ENCODE assay signal across 8 mouse cellular contexts in the genomic region with DNA sequence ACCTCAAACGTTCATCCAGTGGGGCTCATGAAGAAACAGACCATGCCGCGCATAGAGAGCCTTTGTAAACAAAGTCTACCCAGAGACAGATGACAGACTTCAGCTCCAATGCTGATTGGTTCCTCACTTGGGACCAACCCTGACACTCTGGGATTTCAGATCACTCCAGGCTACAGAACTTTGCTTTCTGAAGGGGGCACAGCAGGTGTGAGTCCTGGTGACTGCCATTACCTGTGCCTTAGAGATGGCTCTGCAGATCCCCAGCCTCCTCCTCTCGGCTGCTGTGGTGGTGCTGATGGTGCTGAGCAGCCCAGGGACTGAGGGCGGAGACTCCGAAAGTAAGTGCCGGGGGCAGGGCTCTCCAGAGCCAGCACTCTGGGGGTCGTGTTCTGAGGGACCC. TPM values are rescaled to one million over a fixed set of nuclear protein-coding genes. Genes with fewer than 3 reads are reported as not detected.
A peak's percentile ranks its signal among the peaks of the same experiment; 100 is the strongest.
DNase-seq lines count a peak whose midpoint lies in the region; ATAC-seq and TF ChIP-seq lines count a peak whose summit lies in the region.

No protein-coding gene starts in this region.

- peak overlapping the region; percentile 40 for H3K4me3 ChIP-seq in cerebellum, adult 2 months (replicated peaks; ENCODE audit: insufficient read depth, low read depth, low read length)
- peak overlapping the region; percentile 53 for H3K4me3 ChIP-seq in hindbrain, embryonic 12.5 days
- H3K4me3 ChIP-seq in lung, embryonic 16.5 days (ENCODE audit: low read length): peak overlapping the region; percentile 53

- peaks cover 4% of the 10 kb centered on the region; the same call in 1 of the 2 replicates for H3K4me1 ChIP-seq in cerebellum, adult 2 months (ENCODE audit: control insufficient read depth, insufficient read depth, low read length)
- H3K4me1 ChIP-seq in hindbrain, embryonic 12.5 days: peaks cover 23% of the 10 kb centered on the region
- peaks cover 16% of the 10 kb centered on the region for H3K4me1 ChIP-seq in lung, embryonic 16.5 days (replicated peaks; ENCODE audit: control insufficient read depth, insufficient read depth, low read length)

- peak; percentile 85 for ATAC-seq in hindbrain, embryonic 12.5 days (ENCODE audit: low FRiP score)
- ATAC-seq in lung, embryonic 16.5 days (ENCODE audit: low read depth): peak; percentile 77

- DNase-seq in Muller cell, postnatal 12 days (ENCODE audit: inconsistent ontology term): peak; percentile 81
- peak; percentile 42 to 48 for DNase-seq in cerebellum, adult 2 months
- DNase-seq in forelimb bud, embryonic 11.5 days (ENCODE audit: low read depth, low spot score): peak; percentile 88
- peak; percentile 57 for DNase-seq in layer of hippocampus, adult 9-11 months
- peak; percentile 30 for DNase-seq in ovary, postnatal 36 days (ENCODE audit: low spot score)
- peak; percentile 80 for DNase-seq in thymus, postnatal 14 days

- H3K4me2 ChIP-seq in hindbrain, embryonic 12.5 days (replicated peaks): peak overlapping the region; percentile 98
- H3K4me2 ChIP-seq in lung, embryonic 16.5 days (ENCODE audit: low read depth, low read length): peak overlapping the region; percentile 94

- WGBS in cerebellum, adult 2 months: 2% methylated on average over 8 of the region's 8 CpGs
- 3% methylated on average over 8 of the region's 8 CpGs for WGBS in hindbrain, embryonic 12.5 days
- WGBS in lung, embryonic 16.5 days: under 1% methylated on average over 8 of the region's 8 CpGs

- H3K27me3 ChIP-seq in cerebellum, adult 2 months (ENCODE audit: control insufficient read depth, insufficient read depth, low read length): peaks cover 4% of the 10 kb centered on the region; the same call in 1 of the 2 replicates
- peaks cover 32% of the 10 kb centered on the region for H3K27me3 ChIP-seq in hindbrain, embryonic 12.5 days
- peaks cover 47% of the 10 kb centered on the region for H3K27me3 ChIP-seq in lung, embryonic 16.5 days (ENCODE audit: control insufficient read depth, insufficient read depth, low read depth, low read length)

- H3K9ac ChIP-seq in hindbrain, embryonic 12.5 days: peak overlapping the region; percentile 35
- H3K9ac ChIP-seq in lung, embryonic 16.5 days (ENCODE audit: low read length): peak overlapping the region; percentile 21

- TF ChIP-seq POLR2A in cerebellum, adult 2 months (IDR thresholded peaks at IDR 0.05; ENCODE audit: borderline replicate concordance, insufficient read depth, low read length): no peak

- H3K27ac ChIP-seq in cerebellum, adult 2 months (ENCODE audit: insufficient read depth, low read length): no peak overlapping the region
- no peak overlapping the region for H3K27ac ChIP-seq in hindbrain, embryonic 12.5 days
- no peak overlapping the region for H3K27ac ChIP-seq in lung, embryonic 16.5 days (ENCODE audit: low read length)

- no peaks in the 10 kb centered on the region for H3K9me3 ChIP-seq in hindbrain, embryonic 12.5 days (replicated peaks)
- no peaks in the 10 kb centered on the region for H3K9me3 ChIP-seq in lung, embryonic 16.5 days (ENCODE audit: control insufficient read depth, low read length)

- no peak for TF ChIP-seq CTCF in cerebellum, adult 2 months (IDR thresholded peaks at IDR 0.05; ENCODE audit: borderline replicate concordance, insufficient read depth, low read depth, low read length)

- no peaks in the 10 kb centered on the region for H3K36me3 ChIP-seq in hindbrain, embryonic 12.5 days
- no peaks in the 10 kb centered on the region for H3K36me3 ChIP-seq in lung, embryonic 16.5 days (ENCODE audit: control insufficient read depth, insufficient read depth, low read length)

RNA-seq across cellular contexts. Expression of a gene that starts 5.6 kb away (rescaled TPM):
- polyA plus RNA-seq in cerebellum, adult 2 months (2012; rRNA removed): 4.0 TPM in 2 replicates
- 1.5 and 1.7 TPM in 2 replicates for polyA plus RNA-seq in hindbrain, embryonic 12.5 days (2016; fragmentation: Nextera tagmentation; extraction: Ambion mirVana)
- polyA plus RNA-seq in lung, embryonic 16.5 days (2015; fragmentation: Nextera tagmentation; extraction: Ambion mirVana): 15.1 and 36.2 TPM in 2 replicates

RNA-seq across cellular contexts. Expression of a gene that starts 24.4 kb away (rescaled TPM):
- 0.67 and 0.86 TPM in 2 replicates for polyA plus RNA-seq in cerebellum, adult 2 months (2012; rRNA removed)
- polyA plus RNA-seq in hindbrain, embryonic 12.5 days (2016; fragmentation: Nextera tagmentation; extraction: Ambion mirVana): not detected in 2 replicates
- 0.35 and 0.53 TPM in 2 replicates for polyA plus RNA-seq in lung, embryonic 16.5 days (2015; fragmentation: Nextera tagmentation; extraction: Ambion mirVana)

RNA-seq across cellular contexts. Expression of a gene that starts 24.6 kb away (rescaled TPM):
- 3.0 and 3.1 TPM in 2 replicates for polyA plus RNA-seq in cerebellum, adult 2 months (2012; rRNA removed)
- 0.19 TPM in 1 of 2 replicates, not detected in the other for polyA plus RNA-seq in hindbrain, embryonic 12.5 days (2016; fragmentation: Nextera tagmentation; extraction: Ambion mirVana)
- polyA plus RNA-seq in lung, embryonic 16.5 days (2015; fragmentation: Nextera tagmentation; extraction: Ambion mirVana): 9.0 and 18.1 TPM in 2 replicates

RNA-seq across cellular contexts. Expression of a gene that starts 42.6 kb away (rescaled TPM):
- 2.9 and 3.8 TPM in 2 replicates for polyA plus RNA-seq in cerebellum, adult 2 months (2012; rRNA removed)
- polyA plus RNA-seq in hindbrain, embryonic 12.5 days (2016; fragmentation: Nextera tagmentation; extraction: Ambion mirVana): 1.5 and 1.7 TPM in 2 replicates
- polyA plus RNA-seq in lung, embryonic 16.5 days (2015; fragmentation: Nextera tagmentation; extraction: Ambion mirVana): 6.5 and 13.5 TPM in 2 replicates

RNA-seq across cellular contexts. Expression of a gene that starts 59.7 kb away (rescaled TPM):
- 9.1 and 10.0 TPM in 2 replicates for polyA plus RNA-seq in cerebellum, adult 2 months (2012; rRNA removed)
- 1.3 and 1.4 TPM in 2 replicates for polyA plus RNA-seq in hindbrain, embryonic 12.5 days (2016; fragmentation: Nextera tagmentation; extraction: Ambion mirVana)
- 12.2 and 18.1 TPM in 2 replicates for polyA plus RNA-seq in lung, embryonic 16.5 days (2015; fragmentation: Nextera tagmentation; extraction: Ambion mirVana)

Comparison
In these comparisons a context has a peak if more than half of its experiments do, and no peak if none do; other contexts are left out.
1. DNase-seq: peak in every context shown above with its lines; median percentile 88 in forelimb bud, embryonic 11.5 days; 81 in Muller cell, postnatal 12 days; 80 in thymus, postnatal 14 days; 57 in layer of hippocampus, adult 9-11 months; 45 in cerebellum, adult 2 months; 30 in ovary, postnatal 36 days.